Mouse (Mus musculus) left cerebral cortex, adult 2 months (tissue): ENCODE measurements around the gene Sapcd1. TPM values are rescaled to one million over a fixed set of nuclear protein-coding genes. Genes with fewer than 3 reads are reported as not detected.

Experiments
- DNase-seq, 2 experiments: peaks; one replicate each; pipeline ENCODE4 v3.0.0; 2021 to 2022; ENCODE audit warnings: low spot score in 2 of 2, mixed read lengths in 1 of 2; ENCODE audit errors: extremely low spot score in 1 of 2
- H3K27ac ChIP-seq: fragments of 200-600 bp; 2 replicates; pipeline ENCODE4 v1.8.1; 2022
- H3K4me3 ChIP-seq: fragments of 200-600 bp; 2 replicates; pipeline ENCODE4 v1.8.1; 2022
- CTCF ChIP-seq: fragments of 200-600 bp; IDR thresholded peaks from 2 replicates; pipeline ENCODE4 v1.8.1; 2022; ENCODE audit warnings: antibody characterized with exemption, mild to moderate bottlenecking, moderate library complexity
- intact Hi-C: fragments of 180-260 bp; cut with DNase I; formaldehyde crosslinking; loops from one replicate; pipeline ENCODE4 v1.15.1; 2025
- total RNA-seq, 2 experiments: library from RNA; stranded (reverse); gene quantifications; 2 replicates each; pipeline ENCODE4 v1.2.3; 2021

Sapcd1 gene
- total RNA-seq, 2 experiments from 2014 or later: 0.59 TPM; not detected in 1

GRCm38 (mm10) chr17:35063466-35063865 is 35.6 kb upstream of the Sapcd1 start:
- H3K4me3 ChIP-seq: no peak overlapping the region
- no peak overlapping the region for H3K27ac ChIP-seq
- no peak for TF ChIP-seq CTCF
- DNase-seq: no peak
- intact Hi-C loops: no loop called here

GRCm38 (mm10) chr17:35061299-35061698 is 33.5 kb upstream of the Sapcd1 start:
- H3K4me3 ChIP-seq: no peak overlapping the region
- intact Hi-C loops: no loop called here
- no peak for DNase-seq
- no peak overlapping the region for H3K27ac ChIP-seq
- TF ChIP-seq CTCF: no peak

- Histone ChIP-seq H3K4me3 (no peak overlapping the region), H3K27ac (no peak overlapping the region)
- DNase-seq: no peak
- intact Hi-C loops: no loop called here
- no peak for TF ChIP-seq CTCF
Observed at GRCm38 (mm10) chr17:35060737-35061297, 33.0 kb upstream of the Sapcd1 start.

DNA sequence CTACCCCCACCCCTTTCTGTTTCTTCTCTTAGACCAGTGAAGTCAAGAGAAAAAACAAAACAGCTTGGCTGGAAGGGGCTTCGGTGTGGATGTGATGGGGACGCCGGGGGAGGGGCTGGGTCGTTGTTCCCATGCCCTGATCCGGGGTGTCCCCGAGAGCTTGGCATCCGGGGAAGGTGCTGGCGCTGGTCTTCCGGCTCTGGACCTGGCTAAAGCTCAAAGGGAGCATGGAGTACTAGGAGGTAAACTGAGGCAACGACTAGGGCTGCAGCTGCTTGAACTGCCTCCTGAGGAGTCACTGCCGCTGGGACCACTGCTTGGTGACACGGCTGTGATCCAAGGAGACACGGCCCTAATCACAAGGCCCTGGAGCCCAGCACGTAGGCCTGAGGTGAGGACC is 32.3 kb upstream of the Sapcd1 start:
- TF ChIP-seq CTCF: no peak
- intact Hi-C loops: no loop called here
- Histone ChIP-seq H3K27ac (no peak overlapping the region), H3K4me3 (peak overlapping the region; percentile 65)
- DNase-seq: no peak

GRCm38 (mm10) chr17:35058911-35059892 is 31.4 kb upstream of the Sapcd1 start, which contains the start of gene Ddah2:
Gene Ddah2 (plus strand): TSS chr17:35059035.
- intact Hi-C loops: loop anchor here (1.0 kb wide), 1 partner anchor 38 kb away; no protein-coding TSS in a partner anchor
- Histone ChIP-seq H3K4me3 (peak within 1 kb of the TSS; percentile 65), H3K27ac (peak within 1 kb of the TSS; percentile 71)
- peak; percentile 69 for DNase-seq
- TF ChIP-seq CTCF: peak; percentile 70

DNA sequence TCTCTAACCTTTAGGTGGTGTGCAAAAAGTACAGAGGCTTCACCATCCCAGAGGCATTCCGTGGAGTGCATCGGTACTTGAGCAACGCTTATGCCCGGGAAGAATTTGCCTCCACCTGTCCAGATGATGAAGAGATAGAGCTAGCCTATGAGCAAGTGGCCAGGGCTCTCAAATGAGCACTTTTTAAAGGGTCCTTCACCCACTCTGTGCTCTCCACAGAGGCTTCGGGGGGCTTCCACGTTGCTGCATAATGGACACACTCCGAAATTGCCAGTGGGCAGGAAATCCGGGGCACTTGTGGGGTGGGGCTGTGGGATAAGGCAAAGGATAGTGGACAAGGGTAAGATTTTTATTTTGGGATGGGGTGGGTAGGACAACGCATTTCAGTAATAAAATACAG is 30.5 kb upstream of the Sapcd1 start:
- TF ChIP-seq CTCF: no peak
- intact Hi-C loops: no loop called here
- H3K4me3 ChIP-seq: no peak overlapping the region

GRCm38 (mm10) chr17:35057090-35057489 is 29.3 kb upstream of the Sapcd1 start:
- TF ChIP-seq CTCF: no peak
- Histone ChIP-seq H3K27ac (no peak overlapping the region), H3K4me3 (no peak overlapping the region)
- no peak for DNase-seq
- intact Hi-C loops: no loop called here

More for the DNA sequence above, 30.5 kb upstream of the Sapcd1 start:
- no peak for DNase-seq
- H3K27ac ChIP-seq: no peak overlapping the region

DNA sequence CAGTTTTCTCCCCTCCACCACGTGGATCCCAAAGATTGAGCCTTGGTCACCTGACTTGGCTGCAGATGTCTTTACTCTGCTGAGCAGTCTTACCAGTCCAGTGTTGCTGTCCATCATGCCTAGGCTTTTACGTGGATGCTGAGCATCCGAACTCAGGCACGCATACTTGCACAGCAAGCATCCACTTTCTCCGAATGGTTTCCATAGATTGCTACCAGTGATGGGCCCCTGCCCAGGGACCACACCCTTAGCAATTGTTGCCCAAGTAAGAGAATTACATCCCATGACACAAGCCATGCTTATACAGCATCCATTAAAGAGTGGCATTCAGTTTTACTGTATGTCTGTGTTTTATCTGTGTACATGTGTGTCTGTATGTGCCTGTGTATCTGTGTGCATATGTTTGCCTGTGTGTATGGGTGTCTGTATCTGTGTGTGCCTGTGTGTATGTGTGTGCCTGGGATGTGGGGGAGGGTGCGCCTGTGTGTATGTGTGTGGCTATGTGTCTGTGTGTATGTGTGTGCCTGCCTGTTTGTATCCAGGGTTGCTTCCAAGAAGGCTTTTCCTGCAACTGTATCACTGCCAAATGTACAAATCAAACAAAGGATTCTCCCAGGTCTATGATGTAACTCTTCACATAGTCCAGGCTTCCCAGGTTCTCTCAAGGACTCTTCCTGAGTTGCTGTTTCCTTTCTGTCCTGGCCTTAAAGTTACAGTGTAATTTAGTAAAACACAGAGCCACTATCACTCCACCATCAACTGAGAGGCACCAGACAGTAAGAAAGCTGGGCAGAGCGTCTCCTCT is 28.1 kb upstream of the Sapcd1 start:
- Histone ChIP-seq H3K27ac (no peak overlapping the region), H3K4me3 (no peak overlapping the region)
- TF ChIP-seq CTCF: no peak
- intact Hi-C loops: no loop called here
- DNase-seq: no peak

DNA sequence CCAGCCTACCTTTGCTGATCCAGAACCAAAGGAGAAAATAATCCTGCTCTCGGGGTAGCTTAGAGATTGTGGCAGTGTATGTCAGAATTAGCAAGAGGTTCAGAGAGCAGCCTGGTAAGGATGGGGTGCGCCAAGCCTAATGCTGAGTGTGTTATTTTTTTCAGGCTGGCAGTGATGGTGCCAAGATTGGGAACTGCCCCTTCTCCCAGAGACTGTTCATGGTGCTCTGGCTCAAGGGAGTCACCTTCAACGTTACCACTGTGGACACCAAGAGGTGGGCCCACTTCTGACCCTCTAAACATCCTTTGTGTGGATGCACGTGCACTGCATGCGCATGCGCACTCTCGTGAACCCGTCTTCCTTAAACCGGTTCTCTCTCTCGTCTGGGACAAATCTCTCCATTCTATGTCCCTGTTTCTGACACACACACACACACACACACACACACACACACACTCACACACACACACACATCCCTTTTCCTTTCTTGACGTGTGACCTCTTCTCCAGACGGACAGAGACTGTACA is 24.5 kb upstream of the Sapcd1 start:
- no peak overlapping the region for H3K4me3 ChIP-seq
- intact Hi-C loops: no loop called here
- no peak for DNase-seq
- H3K27ac ChIP-seq: peak overlapping the region; percentile 78; the same call in 1 of the 2 replicates
- no peak for TF ChIP-seq CTCF

DNA sequence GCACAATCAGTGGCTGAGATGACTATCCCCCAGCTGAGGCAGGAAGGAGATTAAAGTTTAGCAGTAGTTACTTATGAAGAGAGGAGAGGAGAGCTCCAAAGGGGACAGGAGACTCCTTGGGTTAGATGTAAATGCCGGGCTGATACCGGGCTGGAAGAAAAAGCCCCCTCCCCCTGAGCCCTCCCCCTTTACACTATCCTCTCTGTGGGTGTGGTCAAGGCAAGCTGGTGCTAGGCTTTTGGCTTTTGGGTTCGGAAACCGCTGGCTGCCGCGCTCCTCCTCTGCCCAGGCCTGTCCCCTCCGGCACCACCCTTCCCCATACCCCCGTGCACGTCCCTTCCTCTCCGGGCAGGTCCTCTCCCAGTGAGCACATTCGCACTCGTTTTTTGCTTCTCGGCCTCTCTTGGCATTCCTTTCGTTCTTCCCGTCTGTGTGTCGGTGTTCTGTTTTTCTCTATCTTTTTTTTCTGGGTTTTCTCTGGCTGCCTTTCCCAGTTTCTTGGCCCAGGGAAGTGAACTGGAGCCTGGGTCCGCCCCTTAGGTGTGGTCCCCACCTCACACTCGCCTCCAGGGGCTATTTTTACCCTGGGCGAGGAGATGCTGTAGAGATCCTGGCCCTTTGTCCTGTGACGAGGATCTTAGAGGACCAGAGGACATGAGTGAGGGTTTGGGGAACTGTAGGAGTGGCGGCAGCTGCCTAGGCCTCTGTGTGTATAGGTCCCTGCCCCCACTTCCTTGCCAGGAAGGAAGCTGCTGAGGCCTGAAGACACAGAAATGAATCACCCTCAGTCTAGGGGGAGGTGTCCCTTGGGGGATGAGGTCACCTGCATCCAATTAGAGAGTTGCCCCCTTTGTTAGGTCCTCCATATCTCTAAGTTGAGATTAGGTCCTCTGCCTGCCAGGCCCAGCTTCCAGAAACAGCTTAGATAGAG is 23.6 kb upstream of the Sapcd1 start:
- peak overlapping the region; percentile 78 for H3K27ac ChIP-seq
- TF ChIP-seq CTCF: no peak
- H3K4me3 ChIP-seq: peak overlapping the region; percentile 37
- intact Hi-C loops: no loop called here
- no peak for DNase-seq
